Mouse (Mus musculus): ENCODE measurements around the gene Pip4k2c. TPM values are rescaled to one million over a fixed set of nuclear protein-coding genes. Genes with fewer than 3 reads are reported as not detected.

Pip4k2c gene
- polyA plus RNA-seq, 1 experiment from 2014 or later, result 31.0 TPM

DNA sequence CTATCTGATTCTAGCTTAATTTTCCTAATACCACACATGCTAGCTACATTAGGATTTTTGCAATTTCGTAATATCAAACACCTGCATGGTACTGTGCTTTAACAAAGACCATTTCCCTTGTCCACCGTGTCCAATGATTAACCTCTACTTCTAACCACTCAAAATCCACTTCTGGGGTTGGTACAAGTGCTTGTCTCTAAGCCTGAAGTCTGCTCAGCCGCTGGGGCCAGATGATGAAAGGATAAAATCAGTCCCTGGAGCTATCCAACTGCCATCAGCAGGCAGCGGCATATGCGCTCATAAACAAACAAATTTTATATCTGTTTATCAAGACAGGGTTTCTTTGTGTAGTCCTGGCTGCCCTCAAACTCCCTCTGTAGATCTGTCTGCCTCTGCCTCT lies 6.8 kb downstream of the Pip4k2c start:
- no peak for TF ChIP-seq EP300 (IDR thresholded peaks at IDR 0.05)
- TF ChIP-seq CTCF (IDR thresholded peaks at IDR 0.05), result no peak
- Histone ChIP-seq H3K36me3 (ENCODE audit: insufficient read depth, low read length) (peaks cover 25% of the 10 kb centered on the region), H3K4me2 (replicated peaks; ENCODE audit: low read depth, low read length) (no peak overlapping the region), H3K27ac (ENCODE audit: low read length) (no peak overlapping the region), H3K9me3 (ENCODE audit: low read length) (no peaks in the 10 kb centered on the region), H3K4me3 (ENCODE audit: low read depth, low read length) (no peak overlapping the region), H3K4me1 (ENCODE audit: insufficient read depth, low read depth, low read length) (no peaks in the 10 kb centered on the region), H3K27me3 (replicated peaks; ENCODE audit: insufficient read depth, low read length) (no peaks in the 10 kb centered on the region), H3K9ac (replicated peaks; ENCODE audit: low read depth) (no peak overlapping the region)
- ATAC-seq (peak; percentile 86), DNase-seq (ENCODE audit: low spot score) (peak; percentile 72)
- 54% methylated on average over 5 of the region's 5 CpGs for WGBS

- no peak for TF ChIP-seq EP300 (IDR thresholded peaks at IDR 0.05)
- no peak for TF ChIP-seq CTCF (IDR thresholded peaks at IDR 0.05)
- no peak overlapping the region for H3K27ac ChIP-seq (ENCODE audit: low read length)
- H3K4me3 ChIP-seq (ENCODE audit: low read depth, low read length), result no peak overlapping the region
- H3K4me2 ChIP-seq (replicated peaks; ENCODE audit: low read depth, low read length), result no peak overlapping the region
- H3K9me3 ChIP-seq (ENCODE audit: low read length), result no peaks in the 10 kb centered on the region
- 90% methylated on average over 3 of the region's 3 CpGs for WGBS
- no peaks in the 10 kb centered on the region for H3K27me3 ChIP-seq (replicated peaks; ENCODE audit: insufficient read depth, low read length)
- H3K9ac ChIP-seq (replicated peaks; ENCODE audit: low read depth), result no peak overlapping the region
- DNase-seq (ENCODE audit: low spot score) (no peak), ATAC-seq (no peak)
- peaks cover 25% of the 10 kb centered on the region for H3K36me3 ChIP-seq (ENCODE audit: insufficient read depth, low read length)
- H3K4me1 ChIP-seq (ENCODE audit: insufficient read depth, low read depth, low read length), result no peaks in the 10 kb centered on the region
These were observed 8.3 kb downstream of the Pip4k2c start for GRCm38 (mm10) chr10:127203106-127203505.

DNA sequence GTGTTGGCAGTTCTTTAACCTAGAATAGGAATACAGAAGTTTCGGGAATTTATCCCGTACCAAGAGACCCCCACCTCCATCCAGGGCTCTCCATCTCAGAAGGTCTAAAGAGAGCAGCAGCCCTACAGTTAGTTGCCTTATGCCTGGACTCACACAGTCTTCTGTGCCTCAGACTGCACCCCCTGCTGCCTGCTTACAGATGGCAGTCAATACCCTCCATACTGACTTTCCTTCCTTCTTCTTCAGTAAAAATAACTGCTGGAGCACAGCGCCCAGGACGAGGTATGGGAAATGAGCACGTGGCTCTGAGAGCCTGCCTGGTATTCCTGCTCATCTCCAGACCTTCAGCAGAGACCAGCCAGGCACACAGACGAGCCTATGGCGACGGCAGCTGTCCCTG lies 11.1 kb downstream of the Pip4k2c start:
- DNase-seq (ENCODE audit: low spot score), result no peak
- Histone ChIP-seq H3K27me3 (replicated peaks; ENCODE audit: insufficient read depth, low read length) (no peaks in the 10 kb centered on the region), H3K9me3 (ENCODE audit: low read length) (no peaks in the 10 kb centered on the region), H3K4me3 (ENCODE audit: low read depth, low read length) (no peak overlapping the region), H3K4me2 (replicated peaks; ENCODE audit: low read depth, low read length) (no peak overlapping the region), H3K9ac (replicated peaks; ENCODE audit: low read depth) (no peak overlapping the region), H3K4me1 (ENCODE audit: insufficient read depth, low read depth, low read length) (peaks cover 5% of the 10 kb centered on the region; the same call in 1 of the 2 replicates), H3K27ac (ENCODE audit: low read length) (no peak overlapping the region), H3K36me3 (ENCODE audit: insufficient read depth, low read length) (peaks cover 23% of the 10 kb centered on the region)
- peak; percentile 44 for TF ChIP-seq CTCF (IDR thresholded peaks at IDR 0.05)
- no peak for TF ChIP-seq EP300 (IDR thresholded peaks at IDR 0.05)
- WGBS, result 78% methylated on average over 8 of the region's 8 CpGs
- no peak for ATAC-seq

GRCm38 (mm10) chr10:127199474-127199873 lies 11.9 kb downstream of the Pip4k2c start:
- Histone ChIP-seq H3K4me1 (ENCODE audit: insufficient read depth, low read depth, low read length) (peaks cover 5% of the 10 kb centered on the region; the same call in 1 of the 2 replicates), H3K4me3 (ENCODE audit: low read depth, low read length) (no peak overlapping the region), H3K9me3 (ENCODE audit: low read length) (no peaks in the 10 kb centered on the region), H3K4me2 (replicated peaks; ENCODE audit: low read depth, low read length) (no peak overlapping the region), H3K27me3 (replicated peaks; ENCODE audit: insufficient read depth, low read length) (no peaks in the 10 kb centered on the region), H3K27ac (ENCODE audit: low read length) (no peak overlapping the region), H3K36me3 (ENCODE audit: insufficient read depth, low read length) (peaks cover 23% of the 10 kb centered on the region; the same call in 1 of the 2 replicates), H3K9ac (replicated peaks; ENCODE audit: low read depth) (no peak overlapping the region)
- WGBS, result 83% methylated on average over 11 of the region's 11 CpGs
- ATAC-seq (no peak), DNase-seq (ENCODE audit: low spot score) (no peak)
- no peak for TF ChIP-seq CTCF (IDR thresholded peaks at IDR 0.05)
- no peak for TF ChIP-seq EP300 (IDR thresholded peaks at IDR 0.05)

DNA sequence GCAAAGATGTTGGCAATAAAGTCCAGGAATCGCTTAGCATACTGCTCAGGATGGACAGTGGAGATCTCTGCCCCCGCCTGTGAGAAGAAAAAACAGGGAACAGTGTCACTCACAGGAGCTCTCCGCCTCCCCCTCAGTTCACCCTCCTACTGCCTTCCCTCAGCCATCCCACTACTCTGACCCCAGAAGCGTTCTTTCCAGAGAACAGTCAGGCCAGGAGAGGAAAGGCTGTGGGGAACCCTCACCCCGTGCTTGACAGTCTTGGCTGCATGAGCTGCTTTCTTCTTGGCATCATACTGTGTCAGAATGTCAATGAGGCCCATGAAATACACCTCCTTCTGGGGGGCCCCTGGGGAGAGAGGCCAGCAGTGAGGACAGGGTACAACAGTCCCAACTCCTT lies 12.3 kb downstream of the Pip4k2c start:
- H3K9me3 ChIP-seq (ENCODE audit: low read length), result no peaks in the 10 kb centered on the region
- no peak overlapping the region for H3K4me3 ChIP-seq (ENCODE audit: low read depth, low read length)
- ATAC-seq (no peak), DNase-seq (ENCODE audit: low spot score) (no peak)
- peaks cover 23% of the 10 kb centered on the region; the same call in 1 of the 2 replicates for H3K36me3 ChIP-seq (ENCODE audit: insufficient read depth, low read length)
- 58% methylated on average over 5 of the region's 5 CpGs for WGBS
- no peaks in the 10 kb centered on the region for H3K27me3 ChIP-seq (replicated peaks; ENCODE audit: insufficient read depth, low read length)
- no peak overlapping the region for H3K4me2 ChIP-seq (replicated peaks; ENCODE audit: low read depth, low read length)
- no peak overlapping the region for H3K9ac ChIP-seq (replicated peaks; ENCODE audit: low read depth)
- no peak overlapping the region for H3K27ac ChIP-seq (ENCODE audit: low read length)
- TF ChIP-seq CTCF (IDR thresholded peaks at IDR 0.05), result no peak
- TF ChIP-seq EP300 (IDR thresholded peaks at IDR 0.05), result no peak
- H3K4me1 ChIP-seq (ENCODE audit: insufficient read depth, low read depth, low read length), result peaks cover 5% of the 10 kb centered on the region; the same call in 1 of the 2 replicates

- H3K27me3 ChIP-seq (replicated peaks; ENCODE audit: insufficient read depth, low read length), result no peaks in the 10 kb centered on the region
These were observed 12.9 kb downstream of the Pip4k2c start for GRCm38 (mm10) chr10:127198492-127198891.

More at GRCm38 (mm10) chr10:127198492-127198891, 12.9 kb downstream of the Pip4k2c start:
- Histone ChIP-seq H3K36me3 (ENCODE audit: insufficient read depth, low read length) (peaks cover 22% of the 10 kb centered on the region; the same call in 1 of the 2 replicates), H3K4me3 (ENCODE audit: low read depth, low read length) (no peak overlapping the region), H3K27ac (ENCODE audit: low read length) (no peak overlapping the region), H3K4me1 (ENCODE audit: insufficient read depth, low read depth, low read length) (peaks cover 5% of the 10 kb centered on the region; the same call in 1 of the 2 replicates), H3K9me3 (ENCODE audit: low read length) (no peaks in the 10 kb centered on the region), H3K4me2 (replicated peaks; ENCODE audit: low read depth, low read length) (no peak overlapping the region), H3K9ac (replicated peaks; ENCODE audit: low read depth) (no peak overlapping the region)
- TF ChIP-seq CTCF (IDR thresholded peaks at IDR 0.05) (no peak), EP300 (IDR thresholded peaks at IDR 0.05) (no peak)
- ATAC-seq (no peak), DNase-seq (ENCODE audit: low spot score) (no peak)
- 41% methylated on average over 2 of the region's 2 CpGs for WGBS
